Mouse (Mus musculus): ENCODE results near the gene Eme2. TPM values are rescaled to one million over a fixed set of nuclear protein-coding genes. Genes with fewer than 3 reads are reported as not detected.

The Eme2 gene
- polyA plus RNA-seq, 1 experiment from 2014 or later, result 36.3 TPM

DNA sequence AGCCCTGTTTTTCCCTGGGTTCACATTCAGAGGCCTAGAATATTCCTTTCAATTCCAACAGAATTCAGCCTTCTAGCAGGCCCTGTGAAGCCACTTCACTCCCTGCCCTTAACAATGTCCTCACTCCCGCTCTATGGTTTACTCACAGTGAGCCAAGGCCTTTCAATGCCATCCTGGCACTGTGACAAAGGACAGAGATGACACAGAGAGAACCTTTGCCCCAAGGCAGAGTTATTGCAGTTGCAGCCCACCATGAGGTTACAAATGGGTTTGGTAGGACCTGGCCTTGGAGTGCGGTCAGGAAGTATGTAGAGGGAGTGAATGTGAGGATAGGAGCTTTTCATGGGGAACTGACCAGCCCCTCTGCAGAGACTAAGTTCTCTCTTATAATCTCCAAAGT is 12.7 kb upstream of the Eme2 start:
- Histone ChIP-seq H3K27me3 (ENCODE audit: insufficient read depth, poor library complexity, severe bottlenecking) (no peaks in the 10 kb centered on the region), H3K4me1 (replicated peaks) (no peaks in the 10 kb centered on the region), H3K27ac (no peak overlapping the region), H3K9me3 (no peaks in the 10 kb centered on the region), H3K4me3 (no peak overlapping the region), H3K36me3 (peaks cover 100% of the 10 kb centered on the region)
- 96% methylated on average over 2 of the region's 2 CpGs for WGBS
- DNase-seq (ENCODE audit: low spot score), result no peak

DNA sequence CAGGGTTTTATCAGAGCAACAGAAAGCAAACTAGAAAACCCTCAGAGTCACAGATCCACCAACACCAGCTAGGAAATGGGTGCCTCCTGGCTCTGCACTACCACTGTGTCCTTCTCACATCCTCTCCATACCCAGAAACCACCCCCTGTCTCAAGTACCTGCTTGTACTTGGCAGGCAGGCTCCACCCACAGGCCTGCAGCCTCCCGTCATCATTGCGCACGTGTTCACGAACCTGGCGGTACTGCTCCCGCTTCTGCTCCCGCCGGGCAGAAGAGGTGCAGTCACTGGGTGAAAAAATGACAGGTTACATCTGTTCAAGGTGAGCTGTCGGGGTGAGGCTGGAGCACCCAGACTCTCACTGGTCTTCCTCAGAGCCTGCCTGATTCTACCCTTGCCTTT is 8.9 kb upstream of the Eme2 start:
- Histone ChIP-seq H3K9me3 (no peaks in the 10 kb centered on the region), H3K36me3 (peaks cover 100% of the 10 kb centered on the region), H3K4me1 (replicated peaks) (no peaks in the 10 kb centered on the region), H3K27ac (no peak overlapping the region), H3K27me3 (ENCODE audit: insufficient read depth, poor library complexity, severe bottlenecking) (no peaks in the 10 kb centered on the region), H3K4me3 (no peak overlapping the region)
- 93% methylated on average over 9 of the region's 9 CpGs for WGBS
- DNase-seq (ENCODE audit: low spot score), result no peak

DNA sequence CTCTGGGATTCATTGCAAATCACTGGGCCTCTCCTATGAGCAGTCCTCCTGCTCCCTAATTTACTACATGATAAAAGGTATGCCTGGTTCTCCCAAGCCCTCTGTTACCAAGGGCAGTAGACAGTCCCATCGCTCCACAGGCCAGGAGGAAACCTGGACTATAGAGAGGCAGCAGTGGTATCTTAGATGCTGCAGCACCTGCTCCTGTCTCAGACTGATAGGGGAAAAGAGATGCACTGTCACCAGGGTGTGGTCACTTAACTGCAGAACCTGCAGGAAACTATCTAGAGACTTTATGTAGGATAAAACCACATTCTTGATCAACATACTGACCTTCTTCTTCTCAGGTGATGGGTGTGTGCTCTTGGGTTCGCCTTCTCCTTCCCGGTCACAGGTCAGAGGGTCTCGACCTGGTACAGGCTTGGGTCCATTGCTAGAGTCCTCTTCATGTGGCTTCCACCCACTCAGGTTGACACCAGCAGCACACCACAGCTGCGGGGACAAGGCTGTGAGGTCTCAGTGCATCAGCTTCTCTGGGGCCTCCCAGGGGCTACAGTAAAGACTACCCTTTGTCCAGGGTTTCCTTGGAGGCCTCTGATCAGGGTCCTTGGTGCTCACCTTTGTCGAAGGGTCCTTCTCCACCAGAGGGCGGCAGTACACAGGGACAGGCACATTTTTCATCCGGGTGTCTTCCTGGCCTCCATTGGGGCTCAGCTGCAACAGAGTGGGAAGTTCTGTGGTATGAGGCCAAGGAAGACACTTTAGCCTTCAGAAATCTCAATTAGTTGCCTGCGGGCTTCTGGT is 8.0 kb upstream of the Eme2 start:
- no peaks in the 10 kb centered on the region for H3K27me3 ChIP-seq (ENCODE audit: insufficient read depth, poor library complexity, severe bottlenecking)
- H3K4me3 ChIP-seq, result no peak overlapping the region
- H3K27ac ChIP-seq, result peak overlapping the region; percentile 35; the same call in 1 of the 2 replicates
- peaks cover 100% of the 10 kb centered on the region for H3K36me3 ChIP-seq
- WGBS, result 68% methylated on average over 9 of the region's 9 CpGs
- no peaks in the 10 kb centered on the region for H3K9me3 ChIP-seq
- H3K4me1 ChIP-seq (replicated peaks), result peaks cover 8% of the 10 kb centered on the region
- DNase-seq (ENCODE audit: low spot score), result no peak

DNA sequence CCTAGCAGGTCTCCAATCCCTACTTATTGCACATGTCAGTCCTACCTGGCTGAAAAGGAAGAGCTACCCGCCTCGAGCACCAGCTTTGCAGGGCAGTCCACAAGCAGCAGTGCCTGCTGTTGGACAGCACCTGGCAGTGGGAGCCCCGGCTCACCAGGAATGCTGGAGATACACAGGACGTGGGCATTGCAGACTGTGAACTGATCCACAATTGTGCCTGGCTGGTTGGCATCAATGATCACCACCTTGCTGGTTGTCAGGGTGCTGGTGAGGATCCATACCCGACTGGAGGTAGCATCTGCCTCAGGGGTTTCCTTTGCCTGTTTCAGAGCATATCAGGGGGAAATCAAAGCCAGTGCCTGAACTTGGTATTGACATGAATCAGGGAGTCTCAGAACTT is 7.2 kb upstream of the Eme2 start:
- Histone ChIP-seq H3K27me3 (ENCODE audit: insufficient read depth, poor library complexity, severe bottlenecking) (no peaks in the 10 kb centered on the region), H3K4me1 (replicated peaks) (peaks cover 15% of the 10 kb centered on the region), H3K4me3 (no peak overlapping the region), H3K27ac (no peak overlapping the region), H3K9me3 (no peaks in the 10 kb centered on the region), H3K36me3 (peaks cover 100% of the 10 kb centered on the region)
- WGBS, result 91% methylated on average over 5 of the region's 5 CpGs
- no peak for DNase-seq (ENCODE audit: low spot score)

DNA sequence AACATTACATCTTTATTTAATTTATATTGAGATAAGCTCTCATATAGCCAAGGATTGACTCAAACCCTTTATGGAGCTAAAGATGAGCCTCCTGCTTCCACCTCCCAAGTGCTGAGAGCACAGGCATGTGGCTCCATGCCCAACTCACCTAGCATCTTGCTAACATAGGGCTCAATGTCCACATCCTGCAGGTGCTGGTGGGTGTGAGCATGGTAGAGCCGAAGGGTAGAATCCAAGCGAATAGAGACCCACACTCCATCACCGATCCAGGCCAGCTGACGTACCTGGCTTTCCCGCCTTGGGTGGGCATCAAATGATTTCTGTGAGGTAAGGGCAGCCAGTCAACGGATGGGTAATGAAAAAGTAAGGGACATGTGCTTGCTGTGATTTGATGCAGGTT is 5.1 kb upstream of the Eme2 start:
- Histone ChIP-seq H3K4me1 (replicated peaks) (peaks cover 35% of the 10 kb centered on the region), H3K27me3 (ENCODE audit: insufficient read depth, poor library complexity, severe bottlenecking) (no peaks in the 10 kb centered on the region), H3K36me3 (peaks cover 84% of the 10 kb centered on the region), H3K4me3 (no peak overlapping the region), H3K27ac (no peak overlapping the region), H3K9me3 (no peaks in the 10 kb centered on the region)
- 95% methylated on average over 6 of the region's 6 CpGs for WGBS
- DNase-seq (ENCODE audit: low spot score), result no peak

DNA sequence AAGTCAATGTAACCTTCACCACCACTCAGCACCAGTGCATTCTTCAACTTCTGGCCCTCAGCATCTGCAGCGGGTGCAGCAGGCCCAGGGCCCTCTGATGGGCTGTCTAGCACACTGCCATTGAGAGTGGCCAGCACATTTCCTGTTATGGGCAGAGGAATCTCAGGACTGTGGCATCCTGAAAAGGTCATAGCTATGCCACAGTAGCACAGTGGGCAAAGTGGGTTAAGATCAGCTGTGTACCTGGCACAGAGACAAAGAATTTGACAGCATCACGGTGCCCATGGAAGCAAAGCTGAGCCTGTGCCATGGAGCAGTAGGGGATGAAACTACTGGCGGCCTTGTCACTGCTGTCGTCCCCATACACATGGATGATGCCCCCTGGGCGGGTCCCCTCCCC is 4.3 kb upstream of the Eme2 start:
- H3K4me1 ChIP-seq (replicated peaks), result peaks cover 41% of the 10 kb centered on the region
- H3K36me3 ChIP-seq, result peaks cover 76% of the 10 kb centered on the region
- H3K27me3 ChIP-seq (ENCODE audit: insufficient read depth, poor library complexity, severe bottlenecking), result no peaks in the 10 kb centered on the region
- H3K27ac ChIP-seq, result no peak overlapping the region
- DNase-seq (ENCODE audit: low spot score), result no peak
- peak overlapping the region; percentile 18; the same call in 1 of the 2 replicates for H3K4me3 ChIP-seq
- WGBS, result 90% methylated on average over 5 of the region's 5 CpGs
- H3K9me3 ChIP-seq, result no peaks in the 10 kb centered on the region

DNA sequence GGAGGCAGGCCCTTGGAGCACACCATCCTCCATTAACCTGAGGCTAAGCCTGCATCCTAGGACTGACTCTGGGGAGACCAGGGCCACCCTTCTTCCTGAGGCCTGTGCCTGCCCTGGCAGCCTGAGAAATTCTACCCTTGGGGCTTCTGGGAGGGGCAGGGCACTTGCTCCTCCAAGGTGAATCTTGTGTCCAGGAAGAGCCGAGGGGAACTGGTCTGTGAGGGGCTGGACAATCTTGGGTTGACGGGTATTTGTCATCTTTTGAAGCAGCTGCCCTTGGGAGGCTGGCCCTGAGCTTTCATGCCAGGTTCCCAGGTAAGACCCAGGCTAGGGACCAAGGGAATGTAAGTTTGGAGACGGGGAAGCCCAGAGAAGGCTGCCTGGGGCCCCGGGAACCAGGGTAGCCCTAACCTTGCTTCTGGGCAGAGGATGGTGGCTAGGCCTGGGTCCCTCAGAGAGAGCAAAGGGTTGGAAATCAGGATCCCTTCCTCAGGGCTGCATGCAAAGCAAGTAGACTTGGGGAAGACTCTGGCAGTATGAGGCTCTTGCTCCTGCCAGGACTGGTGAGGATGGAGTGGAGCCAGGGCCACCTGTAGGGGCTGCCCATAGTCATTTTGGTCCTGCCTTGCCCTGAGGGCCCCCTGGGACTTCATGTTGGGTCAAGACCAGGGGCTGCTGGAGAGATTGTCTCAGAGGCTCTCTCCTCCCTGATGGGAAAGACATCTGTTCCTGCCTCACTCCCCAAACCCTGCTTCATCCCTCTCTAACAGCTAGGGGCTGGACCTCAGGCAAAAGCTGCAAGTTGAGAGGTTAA is 3.4 kb upstream of the Eme2 start:
- peak overlapping the region; percentile 94 for H3K4me3 ChIP-seq
- WGBS, result 76% methylated on average over 4 of the region's 4 CpGs
- H3K27me3 ChIP-seq (ENCODE audit: insufficient read depth, poor library complexity, severe bottlenecking), result no peaks in the 10 kb centered on the region
- no peaks in the 10 kb centered on the region for H3K9me3 ChIP-seq
- peaks cover 50% of the 10 kb centered on the region for H3K4me1 ChIP-seq (replicated peaks)
- H3K27ac ChIP-seq, result no peak overlapping the region
- H3K36me3 ChIP-seq, result peaks cover 70% of the 10 kb centered on the region
- no peak for DNase-seq (ENCODE audit: low spot score)

DNA sequence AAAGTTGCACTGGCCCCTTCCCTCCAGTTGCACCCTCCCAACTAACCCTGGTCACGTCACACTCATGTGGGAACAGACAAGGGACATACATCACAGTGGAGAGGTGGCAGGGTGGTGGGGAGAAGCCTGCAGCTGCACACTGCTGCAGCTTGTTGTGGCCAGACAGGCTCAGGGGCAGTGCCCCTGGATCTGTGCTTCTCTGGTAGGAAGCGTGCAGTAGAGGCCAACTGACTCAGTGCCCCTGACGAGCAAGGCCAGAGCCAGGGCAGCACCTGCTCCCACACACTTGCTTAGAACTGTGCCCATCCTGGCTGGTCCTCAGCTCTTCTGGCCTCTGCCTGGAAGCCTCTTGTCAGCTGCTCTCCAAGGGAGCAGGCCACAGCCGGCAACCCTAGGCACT is 2.7 kb upstream of the Eme2 start:
- no peak overlapping the region for H3K27ac ChIP-seq
- WGBS, result 88% methylated on average over 4 of the region's 4 CpGs
- peaks cover 70% of the 10 kb centered on the region for H3K36me3 ChIP-seq
- peaks cover 52% of the 10 kb centered on the region for H3K4me1 ChIP-seq (replicated peaks)
- no peaks in the 10 kb centered on the region for H3K9me3 ChIP-seq
- H3K4me3 ChIP-seq, result peak overlapping the region; percentile 94
- no peak for DNase-seq (ENCODE audit: low spot score)
- no peaks in the 10 kb centered on the region for H3K27me3 ChIP-seq (ENCODE audit: insufficient read depth, poor library complexity, severe bottlenecking)

DNA sequence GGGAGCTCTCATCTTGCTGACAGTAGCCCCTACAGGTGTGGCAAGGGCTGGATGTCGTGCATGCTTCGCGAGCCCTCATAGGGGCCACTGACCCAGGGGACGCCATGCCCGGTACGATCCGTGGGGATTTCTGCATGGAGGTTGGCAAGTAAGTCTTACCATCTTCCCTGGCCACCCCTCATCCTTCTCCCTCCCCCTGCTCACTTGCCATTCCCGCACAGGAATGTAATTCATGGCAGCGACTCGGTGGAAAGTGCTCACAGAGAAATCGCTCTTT is 2.0 kb upstream of the Eme2 start:
- H3K9me3 ChIP-seq, result no peaks in the 10 kb centered on the region
- peak overlapping the region; percentile 93 for H3K27ac ChIP-seq
- no peaks in the 10 kb centered on the region for H3K27me3 ChIP-seq (ENCODE audit: insufficient read depth, poor library complexity, severe bottlenecking)
- H3K4me3 ChIP-seq, result peak overlapping the region; percentile 94
- 39% methylated on average over 11 of the region's 11 CpGs for WGBS
- DNase-seq (ENCODE audit: low spot score), result no peak
- peaks cover 52% of the 10 kb centered on the region for H3K4me1 ChIP-seq (replicated peaks)
- H3K36me3 ChIP-seq, result peaks cover 70% of the 10 kb centered on the region

DNA sequence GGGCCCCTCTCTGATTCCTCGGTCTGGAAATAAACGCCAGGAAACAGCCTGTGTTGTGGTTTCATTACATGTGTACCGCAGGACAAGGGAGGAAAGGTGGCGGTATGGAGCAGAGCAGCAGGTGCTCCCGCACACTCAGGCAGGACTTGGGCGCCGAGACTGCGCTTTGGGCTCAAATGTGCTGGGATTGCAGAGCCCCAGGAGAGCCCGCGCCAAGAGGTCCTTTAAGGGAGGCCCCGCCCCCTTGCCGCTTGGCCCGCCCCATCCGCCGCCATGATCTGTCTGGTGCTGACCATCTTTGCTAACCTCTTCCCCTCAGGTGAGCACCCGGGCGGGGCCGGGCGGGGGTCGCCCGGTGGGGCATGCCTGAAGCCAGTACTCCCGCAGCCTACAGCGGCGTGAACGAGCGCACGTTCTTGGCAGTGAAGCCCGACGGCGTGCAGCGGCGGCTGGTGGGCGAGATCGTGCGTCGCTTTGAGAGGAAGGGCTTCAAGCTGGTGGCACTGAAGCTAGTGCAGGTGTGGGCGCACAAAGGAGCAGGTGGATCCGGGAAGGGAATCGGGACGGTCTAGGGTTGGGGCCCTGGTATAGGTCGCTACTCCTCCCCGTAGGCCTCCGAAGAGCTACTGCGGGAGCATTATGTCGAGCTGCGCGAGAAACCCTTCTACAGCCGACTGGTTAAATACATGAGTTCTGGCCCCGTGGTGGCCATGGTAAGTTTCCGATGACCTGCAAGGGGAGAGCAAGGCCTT is 1.5 kb upstream of the Eme2 start, which contains the start of gene Nme3:
TSS of gene Nme3 (plus strand) at position 260 of the 752 bp plus-strand sequence.
- peak within 1 kb of the TSS; percentile 94 for H3K4me3 ChIP-seq
- peaks cover 52% of the 10 kb centered on the region for H3K4me1 ChIP-seq (replicated peaks)
- H3K27ac ChIP-seq, result peak within 1 kb of the TSS; percentile 93
- DNase-seq (ENCODE audit: low spot score), result peak; percentile 78
- no peaks in the 10 kb centered on the region for H3K9me3 ChIP-seq
- H3K36me3 ChIP-seq, result peaks cover 70% of the 10 kb centered on the region
- H3K27me3 ChIP-seq (ENCODE audit: insufficient read depth, poor library complexity, severe bottlenecking), result no peaks in the 10 kb centered on the region
- under 1% methylated on average over 50 of the region's 50 CpGs for WGBS

DNA sequence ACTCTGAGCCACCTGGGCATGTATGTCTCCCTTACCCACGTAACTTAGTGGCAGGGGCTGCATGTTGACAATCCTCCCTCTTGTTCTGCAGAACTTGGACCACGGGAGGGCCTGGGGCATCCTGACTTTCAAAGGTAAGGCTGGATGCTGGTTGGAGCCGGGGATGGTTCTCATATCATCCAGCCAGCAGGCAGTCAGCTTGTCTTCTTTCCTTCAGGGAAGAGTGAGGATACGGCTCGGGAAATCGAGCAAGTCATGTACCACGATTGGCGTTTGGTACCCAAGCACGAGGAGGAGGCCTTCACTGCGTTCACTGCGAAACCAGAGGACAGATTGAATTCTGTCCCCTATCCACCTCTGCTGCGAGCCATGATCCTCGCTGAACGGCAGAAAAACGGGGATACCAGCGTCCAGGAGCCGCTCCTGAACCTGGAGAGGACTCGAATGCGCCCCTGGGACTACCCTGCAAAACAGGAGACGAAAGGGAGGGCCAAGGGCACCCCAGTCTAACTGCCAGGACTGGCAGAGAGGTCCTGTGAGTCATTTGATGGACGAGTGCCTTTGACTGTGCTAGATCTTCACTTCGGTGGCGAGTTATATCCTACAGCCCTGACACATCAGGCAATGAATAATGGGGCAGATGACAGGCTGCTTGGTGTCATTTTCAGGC is 819 bp upstream of the Eme2 start:
- WGBS, result 14% methylated on average over 23 of the region's 23 CpGs
- H3K27ac ChIP-seq, result peak overlapping the region; percentile 93
- no peaks in the 10 kb centered on the region for H3K9me3 ChIP-seq
- DNase-seq (ENCODE audit: low spot score), result no peak
- H3K36me3 ChIP-seq, result peaks cover 70% of the 10 kb centered on the region
- H3K4me1 ChIP-seq (replicated peaks), result peaks cover 52% of the 10 kb centered on the region
- H3K27me3 ChIP-seq (ENCODE audit: insufficient read depth, poor library complexity, severe bottlenecking), result no peaks in the 10 kb centered on the region
- H3K4me3 ChIP-seq, result peak overlapping the region; percentile 94
